In the genomic region with DNA sequence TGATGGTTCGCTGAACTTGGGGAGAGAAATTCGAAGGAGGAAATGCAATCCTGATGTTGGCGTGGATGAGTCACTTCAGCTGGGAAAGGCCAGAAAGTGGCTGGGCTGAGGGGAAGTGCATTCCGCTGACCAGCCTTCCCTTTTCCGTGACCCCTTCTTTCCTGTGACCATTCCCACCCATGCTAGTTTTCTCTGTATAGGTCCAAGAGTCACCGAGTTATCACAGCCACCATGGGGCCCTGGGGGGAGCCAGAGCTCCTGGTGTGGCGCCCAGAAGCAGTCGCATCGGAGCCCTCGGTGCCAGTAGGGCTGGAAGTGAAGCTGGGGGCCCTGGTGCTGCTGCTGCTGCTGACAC, we compare ENCODE assay signal across 7 mouse cellular contexts. TPM values are rescaled to one million over a fixed set of nuclear protein-coding genes. Genes with fewer than 3 reads are reported as not detected.
DNase-seq lines count a peak whose midpoint lies in the region; ATAC-seq and TF ChIP-seq lines count a peak whose summit lies in the region.

No protein-coding gene starts in this region.

- no peaks in the 10 kb centered on the region for H3K27me3 ChIP-seq in thymus, adult 2 months (ENCODE audit: control insufficient read depth, insufficient read depth, low read length)
- H3K27me3 ChIP-seq in heart, embryonic 14.5 days (ENCODE audit: control insufficient read depth, insufficient read depth, low read length): no peaks in the 10 kb centered on the region
- no peaks in the 10 kb centered on the region for H3K27me3 ChIP-seq in limb, embryonic 13.5 days
- H3K27me3 ChIP-seq in midbrain, embryonic 12.5 days: no peaks in the 10 kb centered on the region

- peaks cover 14% of the 10 kb centered on the region for H3K4me1 ChIP-seq in thymus, adult 2 months (replicated peaks; ENCODE audit: control insufficient read depth, insufficient read depth, low read length)
- H3K4me1 ChIP-seq in heart, embryonic 14.5 days (ENCODE audit: control insufficient read depth in 2 of 2, insufficient read depth in 2 of 2, low read length in 2 of 2): peaks cover 11 to 15% of the 10 kb centered on the region in 2 experiments
- peaks cover 18% of the 10 kb centered on the region for H3K4me1 ChIP-seq in limb, embryonic 13.5 days
- H3K4me1 ChIP-seq in midbrain, embryonic 12.5 days: peaks cover 20% of the 10 kb centered on the region

- ATAC-seq in heart, embryonic 14.5 days (ENCODE audit: insufficient number of reproducible peaks, insufficient read depth, low FRiP score, low read depth): 0 out of 2 replicates have a peak, but pooled peaks have one; percentile 3
- ATAC-seq in limb, embryonic 13.5 days (ENCODE audit: low FRiP score, low read depth): no peak
- ATAC-seq in midbrain, embryonic 12.5 days (ENCODE audit: low FRiP score, low read depth): no peak

- H3K4me2 ChIP-seq in heart, embryonic 14.5 days (ENCODE audit: low read length): peak overlapping the region; percentile 85
- peak overlapping the region; percentile 90 for H3K4me2 ChIP-seq in limb, embryonic 13.5 days (replicated peaks)
- H3K4me2 ChIP-seq in midbrain, embryonic 12.5 days (replicated peaks): peak overlapping the region; percentile 92

- 6% methylated on average over 10 of the region's 10 CpGs for WGBS in thymus, adult 2 months
- WGBS in heart, embryonic 14.5 days: 2% methylated on average over 10 of the region's 10 CpGs
- WGBS in limb, embryonic 13.5 days: 5% methylated on average over 10 of the region's 10 CpGs
- WGBS in midbrain, embryonic 12.5 days: 8% methylated on average over 10 of the region's 10 CpGs

- peak overlapping the region; percentile 47 for H3K27ac ChIP-seq in thymus, adult 2 months (ENCODE audit: control insufficient read depth, insufficient read depth, low read length)
- peak overlapping the region; percentile 90 for H3K27ac ChIP-seq in heart, embryonic 14.5 days (replicated peaks in 1 of 2; ENCODE audit: control insufficient read depth in 1 of 2, insufficient read depth in 1 of 2, low read depth in 2 of 2, low read length in 2 of 2)
- H3K27ac ChIP-seq in limb, embryonic 13.5 days: peak overlapping the region; percentile 89
- H3K27ac ChIP-seq in midbrain, embryonic 12.5 days (replicated peaks): peak overlapping the region; percentile 86; the same call in 1 of the 2 replicates

- no peak for TF ChIP-seq POLR2A in thymus, adult 2 months (IDR thresholded peaks at IDR 0.05; ENCODE audit: control insufficient read depth, extremely low read depth, insufficient read depth, low read length, poor library complexity)

- peak overlapping the region; percentile 81 for H3K4me3 ChIP-seq in thymus, adult 2 months (ENCODE audit: control insufficient read depth, insufficient read depth, low read length)
- peak overlapping the region; percentile 78 to 80 for H3K4me3 ChIP-seq in heart, embryonic 14.5 days (ENCODE audit: control insufficient read depth in 1 of 2, insufficient read depth in 1 of 2, low read depth in 1 of 2, low read length in 2 of 2)
- H3K4me3 ChIP-seq in limb, embryonic 13.5 days: peak overlapping the region; percentile 79
- H3K4me3 ChIP-seq in midbrain, embryonic 12.5 days: peak overlapping the region; percentile 66

- no peaks in the 10 kb centered on the region for H3K9me3 ChIP-seq in heart, embryonic 14.5 days (ENCODE audit: control insufficient read depth, low read length)
- H3K9me3 ChIP-seq in limb, embryonic 13.5 days: no peaks in the 10 kb centered on the region
- no peaks in the 10 kb centered on the region for H3K9me3 ChIP-seq in midbrain, embryonic 12.5 days

- H3K9ac ChIP-seq in heart, embryonic 14.5 days (ENCODE audit: low read length): peak overlapping the region; percentile 91
- peak overlapping the region; percentile 82 for H3K9ac ChIP-seq in limb, embryonic 13.5 days
- peak overlapping the region; percentile 70 for H3K9ac ChIP-seq in midbrain, embryonic 12.5 days (replicated peaks)

- DNase-seq in thymus, adult 2 months: peak; percentile 30
- DNase-seq in thymus, adult 18-20 months: no peak
- peak; percentile 28 for DNase-seq in embryo, embryonic 10.5 days (ENCODE audit: low spot score)
- DNase-seq in left cerebral cortex, adult 8-10 months (ENCODE audit: low spot score in 2 of 2): no peak

- TF ChIP-seq CTCF in thymus, adult 2 months (IDR thresholded peaks at IDR 0.05; ENCODE audit: borderline replicate concordance, control insufficient read depth, extremely low read depth, insufficient read depth, low read length, poor library complexity): no peak

- H3K36me3 ChIP-seq in thymus, adult 2 months (ENCODE audit: control insufficient read depth, insufficient read depth, low read length): no peaks in the 10 kb centered on the region
- H3K36me3 ChIP-seq in heart, embryonic 14.5 days (ENCODE audit: control insufficient read depth, insufficient read depth, low read length): peaks cover 21% of the 10 kb centered on the region
- peaks cover 22% of the 10 kb centered on the region for H3K36me3 ChIP-seq in limb, embryonic 13.5 days
- H3K36me3 ChIP-seq in midbrain, embryonic 12.5 days: peaks cover 14% of the 10 kb centered on the region

RNA-seq across cellular contexts. Expression of gene Slc39a1, which starts 0.8 kb away (rescaled TPM):
- 68.5 and 69.2 TPM in 2 replicates for polyA plus RNA-seq in thymus, adult 2 months (2012; rRNA removed)
- 86.6 and 88.2 TPM in 2 replicates for polyA plus RNA-seq in heart, embryonic 14.5 days (2014; fragmentation: Nextera tagmentation; extraction: Ambion mirVana)
- 102 and 103 TPM in 2 replicates for polyA plus RNA-seq in limb, embryonic 13.5 days (2015; fragmentation: Nextera tagmentation; extraction: Ambion mirVana)
- polyA plus RNA-seq in midbrain, embryonic 12.5 days (2016; fragmentation: Nextera tagmentation; extraction: Ambion mirVana): 50.5 and 55.1 TPM in 2 replicates
- 10 to 100 TPM; 43.0 to 52.8 (median 49.6) TPM for total RNA-seq in left cerebral cortex, adult 8-10 months (2022)

RNA-seq across cellular contexts. Expression of gene Crtc2, which starts 5.2 kb away (rescaled TPM):
- polyA plus RNA-seq in thymus, adult 2 months (2012; rRNA removed): 151 and 161 TPM in 2 replicates
- 7.5 and 8.7 TPM in 2 replicates for polyA plus RNA-seq in heart, embryonic 14.5 days (2014; fragmentation: Nextera tagmentation; extraction: Ambion mirVana)
- polyA plus RNA-seq in limb, embryonic 13.5 days (2015; fragmentation: Nextera tagmentation; extraction: Ambion mirVana): 22.0 and 23.6 TPM in 2 replicates
- 21.5 and 21.7 TPM in 2 replicates for polyA plus RNA-seq in midbrain, embryonic 12.5 days (2016; fragmentation: Nextera tagmentation; extraction: Ambion mirVana)
- total RNA-seq in left cerebral cortex, adult 8-10 months (2022): 10 to 100 TPM; 33.0 to 41.6 (median 35.8) TPM

RNA-seq across cellular contexts. Expression of gene Creb3l4, which starts 5.4 kb away (rescaled TPM):
- polyA plus RNA-seq in thymus, adult 2 months (2012; rRNA removed): 0.94 and 1.3 TPM in 2 replicates
- polyA plus RNA-seq in heart, embryonic 14.5 days (2014; fragmentation: Nextera tagmentation; extraction: Ambion mirVana): 1.9 and 3.5 TPM in 2 replicates
- polyA plus RNA-seq in limb, embryonic 13.5 days (2015; fragmentation: Nextera tagmentation; extraction: Ambion mirVana): 10.9 and 12.5 TPM in 2 replicates
- polyA plus RNA-seq in midbrain, embryonic 12.5 days (2016; fragmentation: Nextera tagmentation; extraction: Ambion mirVana): 3.8 and 3.9 TPM in 2 replicates
- total RNA-seq in left cerebral cortex, adult 8-10 months (2022): under 1 TPM; 0.25 to 0.72 (median 0.52) TPM

RNA-seq across cellular contexts. Expression of gene Dennd4b, which starts 16.3 kb away (rescaled TPM):
- polyA plus RNA-seq in thymus, adult 2 months (2012; rRNA removed): 163 and 182 TPM in 2 replicates
- polyA plus RNA-seq in heart, embryonic 14.5 days (2014; fragmentation: Nextera tagmentation; extraction: Ambion mirVana): 5.4 and 5.6 TPM in 2 replicates
- polyA plus RNA-seq in limb, embryonic 13.5 days (2015; fragmentation: Nextera tagmentation; extraction: Ambion mirVana): 4.2 and 5.3 TPM in 2 replicates
- polyA plus RNA-seq in midbrain, embryonic 12.5 days (2016; fragmentation: Nextera tagmentation; extraction: Ambion mirVana): 6.6 and 6.9 TPM in 2 replicates
- 10 to 100 TPM; 35.2 to 38.6 (median 37.1) TPM for total RNA-seq in left cerebral cortex, adult 8-10 months (2022)

RNA-seq across cellular contexts. Expression of gene Jtb, which starts 17.3 kb away (rescaled TPM):
- polyA plus RNA-seq in thymus, adult 2 months (2012; rRNA removed): 84.4 and 91.7 TPM in 2 replicates
- polyA plus RNA-seq in heart, embryonic 14.5 days (2014; fragmentation: Nextera tagmentation; extraction: Ambion mirVana): 95.1 and 96.7 TPM in 2 replicates
- 96.8 and 99.7 TPM in 2 replicates for polyA plus RNA-seq in limb, embryonic 13.5 days (2015; fragmentation: Nextera tagmentation; extraction: Ambion mirVana)
- polyA plus RNA-seq in midbrain, embryonic 12.5 days (2016; fragmentation: Nextera tagmentation; extraction: Ambion mirVana): 96.1 and 97.8 TPM in 2 replicates
- 10 to 100 TPM; 29.4 to 40.3 (median 33.6) TPM for total RNA-seq in left cerebral cortex, adult 8-10 months (2022)

Comparison
In these comparisons a context has a peak if more than half of its experiments do, and no peak if none do; other contexts are left out.
1. DNase-seq: peak in thymus, adult 2 months (single experiment) and embryo, embryonic 10.5 days (single experiment); none in thymus, adult 18-20 months (0 of 2) and left cerebral cortex, adult 8-10 months (0 of 2).
2. Peak in every context shown above with its lines, with median percentiles within 50 percentile points of each other: H3K27ac ChIP-seq, H3K4me3 ChIP-seq, H3K4me2 ChIP-seq and H3K9ac ChIP-seq.